Mouse (Mus musculus) intestine, postnatal 0 days (tissue): ENCODE results near the gene Mrpl2. TPM values are rescaled to one million over a fixed set of nuclear protein-coding genes. Genes with fewer than 3 reads are reported as not detected.
A peak's percentile ranks its signal among the peaks of the same experiment; 100 is the strongest.

Source experiments
- ATAC-seq: fragments of 200-750 bp; cut with Nextera tagmentation; 2 replicates; pipeline ENCODE4 v1.8.0; 2017; ENCODE audit warnings: mild to moderate bottlenecking, moderate TSS enrichment, moderate library complexity
- H3K27ac ChIP-seq: fragments of 300-500 bp; sonication (generic); 2 replicates; pipeline ENCODE4 v1.5.1; 2014; ENCODE audit warnings: mild to moderate bottlenecking, low read depth, low read length, moderate library complexity
- H3K27me3 ChIP-seq: fragments of 300-500 bp; sonication (generic); replicated peaks from 2 replicates; pipeline ENCODE4 v1.6.1; 2014; ENCODE audit warnings: low read length, mixed read lengths; ENCODE audit not compliant: control insufficient read depth, insufficient read depth
- H3K36me3 ChIP-seq: fragments of 300-500 bp; sonication (generic); 2 replicates; pipeline ENCODE4 v1.6.1; 2014; ENCODE audit warnings: mild to moderate bottlenecking, moderate library complexity; ENCODE audit not compliant: control insufficient read depth, insufficient read depth
- H3K4me1 ChIP-seq: fragments of 300-500 bp; sonication (generic); replicated peaks from 2 replicates; pipeline ENCODE4 v1.6.1; 2014; ENCODE audit warnings: antibody characterized with exemption, low read length, mixed read lengths; ENCODE audit not compliant: control insufficient read depth, insufficient read depth
- H3K4me2 ChIP-seq: fragments of 300-500 bp; sonication (generic); replicated peaks from 2 replicates; pipeline ENCODE4 v1.6.1; 2014; ENCODE audit warnings: low read depth, mild to moderate bottlenecking, moderate library complexity
- H3K4me3 ChIP-seq: fragments of 300-500 bp; sonication (generic); 2 replicates; pipeline ENCODE4 v1.5.1; 2014; ENCODE audit warnings: low read depth, low read length
- H3K9ac ChIP-seq: fragments of 300-500 bp; sonication (generic); 2 replicates; pipeline ENCODE4 v1.6.1; 2014; ENCODE audit warnings: mild to moderate bottlenecking, low read depth, low read length
- H3K9me3 ChIP-seq: fragments of 300-500 bp; sonication (generic); 2 replicates; pipeline ENCODE4 v1.6.1; 2016; ENCODE audit warnings: mixed run types; ENCODE audit not compliant: control insufficient read depth
- CTCF ChIP-seq: sonication (generic); IDR thresholded peaks from 2 replicates; pipeline ENCODE4 v1.5.1; 2016; ENCODE audit warnings: low read depth, mild to moderate bottlenecking, control low read depth, antibody characterized with exemption, moderate library complexity
- WGBS: fragments of 180-500 bp; shearing (Covaris S2); extraction: QIAGEN DNeasy Blood & Tissue Kit; methylation state at CpG from one replicate; pipeline ENCODE4 v1.1.7; 2014; 5-methylcytosine and 5-hydroxymethylcytosine counted together
- polyA plus RNA-seq: library from polyadenylated mRNA; unstranded; fragments of >200 nt; fragmentation: Nextera tagmentation; extraction: Ambion mirVana; gene quantifications from 2 replicates; pipeline ENCODE4 v1.2.1, GENCODE M21; 2015

Gene Mrpl2
- polyA plus RNA-seq, 1 experiment from 2014 or later, result 138 TPM

DNA sequence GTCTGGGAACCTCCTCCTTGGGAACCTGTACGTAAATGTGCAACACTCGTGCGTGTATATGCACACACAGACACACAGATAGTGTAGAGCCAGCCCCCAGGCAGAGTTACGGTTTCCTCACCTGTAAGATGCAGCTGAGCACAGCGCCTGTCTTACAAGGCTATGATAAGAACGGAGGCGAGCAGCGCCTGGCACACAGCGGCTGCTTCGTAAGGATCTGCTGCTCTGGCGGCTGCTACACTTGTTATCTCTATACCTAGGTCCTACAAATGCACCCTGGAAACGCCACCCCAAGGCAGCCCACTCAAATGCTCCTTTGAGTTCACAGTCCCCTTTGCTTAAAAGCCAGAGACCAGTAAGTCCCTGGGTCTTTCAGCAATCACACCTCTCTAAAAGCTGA, 44.6 kb downstream of the Mrpl2 start:
- WGBS, result 87% methylated on average over 12 of the region's 12 CpGs
- Histone ChIP-seq H3K4me1 (no peaks in the 10 kb centered on the region), H3K27me3 (no peaks in the 10 kb centered on the region), H3K36me3 (peaks cover 42% of the 10 kb centered on the region), H3K4me2 (no peak overlapping the region), H3K9ac (no peak overlapping the region), H3K9me3 (no peaks in the 10 kb centered on the region), H3K27ac (no peak overlapping the region), H3K4me3 (no peak overlapping the region)
- no peak for ATAC-seq
- TF ChIP-seq CTCF, result no peak

DNA sequence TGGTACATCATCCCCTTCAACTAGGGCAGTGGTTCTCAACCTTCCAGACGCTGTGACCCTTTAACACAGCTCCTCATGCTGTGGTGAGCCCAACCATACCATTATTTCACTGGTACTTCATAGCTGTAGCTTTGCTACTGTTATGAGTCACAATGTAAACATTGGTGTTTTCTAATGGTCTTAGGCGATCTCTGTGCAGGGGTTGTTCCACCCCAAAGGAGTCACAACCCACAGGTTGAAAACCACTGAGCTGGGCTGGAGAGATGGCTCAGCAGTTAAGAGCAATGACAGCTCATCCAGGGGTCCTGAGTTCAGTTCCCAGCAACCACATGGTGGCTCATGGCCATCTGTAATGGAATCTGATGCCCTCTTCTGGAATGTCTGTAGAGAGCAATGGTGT, 45.4 kb downstream of the Mrpl2 start:
- Histone ChIP-seq H3K27ac (no peak overlapping the region), H3K9ac (no peak overlapping the region), H3K4me2 (no peak overlapping the region), H3K27me3 (no peaks in the 10 kb centered on the region), H3K4me1 (no peaks in the 10 kb centered on the region), H3K4me3 (no peak overlapping the region), H3K9me3 (no peaks in the 10 kb centered on the region), H3K36me3 (peaks cover 36% of the 10 kb centered on the region)
- whole genome bisulfite sequencing, result 76% methylated on average over 2 of the region's 2 CpGs
- TF ChIP-seq CTCF, result no peak
- ATAC-seq, result no peak

DNA sequence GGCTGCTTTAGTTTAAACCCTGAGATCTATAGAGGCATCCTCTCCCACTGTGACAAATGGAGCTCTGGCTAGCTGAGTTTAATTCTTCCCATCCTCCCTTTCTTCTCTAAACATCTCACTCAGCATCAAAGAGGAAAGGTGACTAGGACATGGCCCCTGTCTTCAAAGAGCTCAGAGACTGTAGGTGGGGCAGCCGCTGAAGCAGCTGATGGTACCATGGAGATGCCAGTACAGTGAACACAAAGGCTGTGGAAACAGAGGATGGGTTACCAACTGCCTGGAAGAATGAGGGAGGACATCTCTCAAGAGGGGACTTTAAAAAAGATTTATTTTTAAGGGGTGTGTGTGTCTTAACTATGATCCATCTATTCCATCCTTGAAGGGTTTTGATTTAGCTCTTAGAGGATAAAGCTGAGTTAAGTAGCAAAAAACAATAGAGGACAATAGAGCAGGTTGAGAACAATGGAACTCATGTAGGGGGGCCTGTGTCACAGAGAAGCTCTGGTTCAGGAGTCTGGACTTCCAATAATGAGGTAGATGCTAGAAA, 48.6 kb downstream of the Mrpl2 start:
- Histone ChIP-seq H3K36me3 (peaks cover 29% of the 10 kb centered on the region; the same call in 1 of the 2 replicates), H3K9ac (no peak overlapping the region), H3K9me3 (no peaks in the 10 kb centered on the region), H3K27me3 (no peaks in the 10 kb centered on the region), H3K4me3 (no peak overlapping the region), H3K4me2 (no peak overlapping the region), H3K4me1 (no peaks in the 10 kb centered on the region; the same call in 1 of the 2 replicates), H3K27ac (no peak overlapping the region)
- TF ChIP-seq CTCF, result no peak
- 79% methylated on average over 1 of the region's 1 CpGs for WGBS
- no peak for ATAC-seq

DNA sequence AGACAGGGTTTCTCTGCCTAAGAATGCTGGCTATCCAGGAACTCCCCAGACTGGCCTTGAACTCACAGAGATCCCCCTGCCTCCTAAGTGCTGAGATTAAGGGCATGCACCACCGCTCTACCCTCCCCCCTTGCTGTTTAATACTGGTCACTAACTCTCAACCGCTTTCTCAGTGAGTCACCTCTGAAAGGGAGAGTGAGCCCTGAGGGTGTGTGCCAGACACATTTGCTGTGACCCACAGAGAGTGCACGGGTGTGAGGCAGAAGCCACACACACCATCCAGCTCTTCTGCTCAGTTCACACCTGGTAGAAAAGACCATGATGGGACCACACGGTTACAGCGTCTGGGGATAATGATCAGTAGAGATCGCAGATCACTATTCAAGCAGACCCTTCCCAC, 52.5 kb downstream of the Mrpl2 start:
- H3K4me2 ChIP-seq, result no peak overlapping the region
- no peak for TF ChIP-seq CTCF
- H3K4me3 ChIP-seq, result no peak overlapping the region
- no peak overlapping the region for H3K27ac ChIP-seq
- no peak overlapping the region for H3K9ac ChIP-seq
- H3K4me1 ChIP-seq, result peaks cover 2% of the 10 kb centered on the region; the same call in 1 of the 2 replicates
- peaks cover 18% of the 10 kb centered on the region; the same call in 1 of the 2 replicates for H3K36me3 ChIP-seq
- no peak for ATAC-seq
- H3K9me3 ChIP-seq, result no peaks in the 10 kb centered on the region
- WGBS, result 76% methylated on average over 6 of the region's 6 CpGs
- no peaks in the 10 kb centered on the region for H3K27me3 ChIP-seq

DNA sequence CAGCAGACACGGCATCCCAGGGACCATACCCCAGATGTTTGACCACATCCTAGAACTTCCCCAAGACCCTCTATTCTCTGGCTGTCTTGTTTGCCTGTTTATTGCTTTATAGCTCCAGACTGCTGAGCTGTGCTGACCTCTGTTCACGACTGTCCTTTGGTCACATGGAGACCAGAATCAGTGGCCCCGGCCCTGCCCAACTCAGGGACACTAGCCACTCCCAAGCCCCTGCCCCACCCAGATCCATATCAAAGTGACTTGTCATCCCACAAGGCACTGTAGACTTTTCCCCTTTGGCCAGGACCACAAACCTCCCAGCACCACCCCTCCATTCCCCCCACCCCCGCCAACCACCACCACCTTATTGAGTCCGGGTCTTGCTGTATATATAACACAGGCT, 53.2 kb downstream of the Mrpl2 start:
- no peaks in the 10 kb centered on the region for H3K27me3 ChIP-seq
- H3K4me2 ChIP-seq, result 0 out of 2 replicates have a peak overlapping the region, but pooled peaks have one; percentile 6
- 50% methylated on average over 5 of the region's 5 CpGs for WGBS
- peak; percentile 60 for ATAC-seq
- H3K36me3 ChIP-seq, result peaks cover 11% of the 10 kb centered on the region; the same call in 1 of the 2 replicates
- TF ChIP-seq CTCF, result no peak
- H3K9ac ChIP-seq, result no peak overlapping the region
- no peaks in the 10 kb centered on the region for H3K9me3 ChIP-seq
- no peak overlapping the region for H3K4me3 ChIP-seq
- no peak overlapping the region for H3K27ac ChIP-seq
- peaks cover 5% of the 10 kb centered on the region; the same call in 1 of the 2 replicates for H3K4me1 ChIP-seq

Other genes with a start within 250 kb of the Mrpl2 start
- gene Crip3, start 217.3 kb upstream of the Mrpl2 start, polyA plus RNA-seq, result 0.12 TPM in 1 of 2 replicates, not detected in the other
- gene Slc22a7, start 207.8 kb upstream of the Mrpl2 start, polyA plus RNA-seq, result not detected in 2 replicates
- 0.09 and 0.16 TPM in 2 replicates for gene Ttbk1, start 158.6 kb upstream of the Mrpl2 start, polyA plus RNA-seq
- gene Dnph1, start 149.5 kb upstream of the Mrpl2 start, polyA plus RNA-seq, result 10.9 and 11.1 TPM in 2 replicates
- 1.3 and 2.0 TPM in 2 replicates for gene Cul9, start 99.8 kb upstream of the Mrpl2 start, polyA plus RNA-seq
- gene Srf, start 90.1 kb upstream of the Mrpl2 start, polyA plus RNA-seq, result 5.1 and 5.2 TPM in 2 replicates
- gene Ptk7, start 16.7 kb upstream of the Mrpl2 start, polyA plus RNA-seq, result 13.7 and 14.7 TPM in 2 replicates
- 102 and 107 TPM in 2 replicates for gene Klc4, start 207 bp upstream of the Mrpl2 start, polyA plus RNA-seq
- 18.0 and 19.2 TPM in 2 replicates for gene Cul7, start 4.1 kb downstream of the Mrpl2 start, polyA plus RNA-seq
- 49.0 and 55.6 TPM in 2 replicates for gene Rrp36, start 28.1 kb downstream of the Mrpl2 start, polyA plus RNA-seq
- gene Mea1, start 32.6 kb downstream of the Mrpl2 start, polyA plus RNA-seq, result 132 and 133 TPM in 2 replicates
- 94.2 and 99.3 TPM in 2 replicates for gene Klhdc3, start 34.7 kb downstream of the Mrpl2 start, polyA plus RNA-seq
- gene Ppp2r5d, start 58.9 kb downstream of the Mrpl2 start, polyA plus RNA-seq, result 25.9 and 26.5 TPM in 2 replicates
- gene Pex6, start 65.2 kb downstream of the Mrpl2 start, polyA plus RNA-seq, result 10.4 and 11.5 TPM in 2 replicates
- gene Gnmt, start 82.9 kb downstream of the Mrpl2 start, polyA plus RNA-seq, result 0.39 and 0.48 TPM in 2 replicates
- gene Cnpy3, start 106.0 kb downstream of the Mrpl2 start, polyA plus RNA-seq, result 32.2 and 35.6 TPM in 2 replicates
- gene Ptcra, start 117.5 kb downstream of the Mrpl2 start, polyA plus RNA-seq, result 0.24 and 0.33 TPM in 2 replicates
- 123 and 124 TPM in 2 replicates for gene 2310039H08Rik, start 126.4 kb downstream of the Mrpl2 start, polyA plus RNA-seq
- gene Rpl7l1, start 136.4 kb downstream of the Mrpl2 start, polyA plus RNA-seq, result 77.1 and 78.5 TPM in 2 replicates
- gene Bicral, start 212.3 kb downstream of the Mrpl2 start, polyA plus RNA-seq, result 2.2 and 2.6 TPM in 2 replicates
- gene Tbcc, start 244.5 kb downstream of the Mrpl2 start, polyA plus RNA-seq, result 40.1 and 40.2 TPM in 2 replicates